Mouse (Mus musculus) neural tube, embryonic 15.5 days (tissue): Measurements from ENCODE around the gene Gm3045. TPM values are rescaled to one million over a fixed set of nuclear protein-coding genes. Genes with fewer than 3 reads are reported as not detected.

Source experiments
- ATAC-seq: fragments of 200-750 bp; cut with Nextera tagmentation; 2 replicates; pipeline ENCODE4 v1.8.0; 2017; ENCODE audit warnings: mild to moderate bottlenecking, moderate TSS enrichment, moderate library complexity; ENCODE audit not compliant: low FRiP score
- H3K27ac ChIP-seq: fragments of 300-500 bp; sonication (generic); replicated peaks from 2 replicates; pipeline ENCODE4 v1.5.1; 2015; ENCODE audit warnings: mild to moderate bottlenecking, inconsistent platforms
- H3K27me3 ChIP-seq: fragments of 300-500 bp; sonication (generic); replicated peaks from 2 replicates; pipeline ENCODE4 v1.6.1; 2015; ENCODE audit warnings: inconsistent platforms
- H3K36me3 ChIP-seq: fragments of 300-500 bp; sonication (generic); 2 replicates; pipeline ENCODE4 v1.6.1; 2015; ENCODE audit warnings: inconsistent platforms
- H3K4me1 ChIP-seq: fragments of 300-500 bp; sonication (generic); 2 replicates; pipeline ENCODE4 v1.6.1; 2015; ENCODE audit warnings: inconsistent platforms
- H3K4me2 ChIP-seq: fragments of 300-500 bp; sonication (generic); 2 replicates; pipeline ENCODE4 v1.6.1; 2015; ENCODE audit warnings: inconsistent platforms, mild to moderate bottlenecking, moderate library complexity
- H3K4me3 ChIP-seq: fragments of 300-500 bp; sonication (generic); replicated peaks from 2 replicates; pipeline ENCODE4 v1.5.1; 2015; ENCODE audit warnings: mild to moderate bottlenecking, inconsistent platforms
- H3K9ac ChIP-seq: fragments of 300-500 bp; sonication (generic); replicated peaks from 2 replicates; pipeline ENCODE4 v1.6.1; 2015; ENCODE audit warnings: mild to moderate bottlenecking, inconsistent platforms
- H3K9me3 ChIP-seq: fragments of 300-500 bp; sonication (generic); replicated peaks from 2 replicates; pipeline ENCODE4 v1.6.1; 2016; ENCODE audit warnings: inconsistent platforms
- WGBS: fragments of 180-500 bp; shearing (Covaris S2); methylation state at CpG from one replicate; pipeline ENCODE4 v1.1.7; 2015; ENCODE audit warnings: mixed read lengths; 5-methylcytosine and 5-hydroxymethylcytosine counted together
- polyA plus RNA-seq: library from polyadenylated mRNA; unstranded; fragments of >200 nt; fragmentation: Nextera tagmentation; extraction: Ambion mirVana; gene quantifications from 2 replicates; pipeline ENCODE4 v1.2.1, GENCODE M21; 2015

Gene Gm3045
- polyA plus RNA-seq, 1 experiment from 2014 or later, result not detected

DNA sequence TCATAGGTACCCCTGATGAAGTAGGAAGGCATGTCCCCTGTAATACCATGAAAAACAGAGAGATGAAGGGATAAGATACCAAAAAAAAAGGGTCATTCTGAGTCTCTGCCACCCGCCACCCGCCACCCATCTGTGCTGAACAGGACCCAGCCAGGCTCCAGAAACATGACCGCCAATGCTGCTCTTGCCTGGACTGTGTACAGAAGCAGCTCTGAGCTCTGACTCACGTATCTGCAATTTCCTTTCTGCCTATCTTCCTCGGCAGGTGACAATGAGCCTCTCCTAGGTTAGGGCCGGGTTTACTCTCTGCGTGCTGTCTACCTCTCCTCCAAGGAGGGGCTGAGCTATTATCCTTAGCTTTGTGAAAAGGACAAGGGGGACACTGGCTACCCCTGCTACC is 17.0 kb downstream of the Gm3045 start:
- no peak overlapping the region for H3K4me2 ChIP-seq
- H3K9ac ChIP-seq, result no peak overlapping the region
- H3K9me3 ChIP-seq, result no peaks in the 10 kb centered on the region
- no peak overlapping the region for H3K4me3 ChIP-seq
- ATAC-seq, result no peak
- WGBS, result 80% methylated on average over 7 of the region's 7 CpGs
- no peaks in the 10 kb centered on the region for H3K36me3 ChIP-seq
- H3K27ac ChIP-seq, result no peak overlapping the region
- H3K4me1 ChIP-seq, result peaks cover 8% of the 10 kb centered on the region
- peaks cover 26% of the 10 kb centered on the region for H3K27me3 ChIP-seq

DNA sequence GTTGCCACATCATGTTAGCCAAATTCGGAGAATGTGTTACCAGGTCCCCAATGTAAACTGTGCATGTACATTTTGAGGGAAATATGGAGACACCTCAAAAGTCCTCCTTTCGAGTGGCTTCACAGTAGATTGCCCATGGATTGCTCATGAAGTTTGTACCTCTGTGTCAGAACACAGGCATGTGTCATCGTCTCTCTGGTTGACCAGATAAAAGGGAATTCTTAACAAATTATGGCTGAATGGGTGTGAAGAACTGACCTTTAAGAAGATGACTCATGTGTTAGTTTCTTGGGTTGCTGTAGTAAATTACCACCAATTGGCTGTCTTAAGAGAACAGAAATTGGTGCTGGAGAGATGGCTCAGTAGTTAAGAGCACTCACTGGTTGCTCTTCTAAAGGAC is 17.7 kb downstream of the Gm3045 start:
- H3K9me3 ChIP-seq, result no peaks in the 10 kb centered on the region
- no peak overlapping the region for H3K4me3 ChIP-seq
- H3K4me2 ChIP-seq, result no peak overlapping the region
- ATAC-seq, result no peak
- peaks cover 19% of the 10 kb centered on the region for H3K27me3 ChIP-seq
- 89% methylated on average over 3 of the region's 3 CpGs for WGBS
- H3K36me3 ChIP-seq, result no peaks in the 10 kb centered on the region
- no peak overlapping the region for H3K9ac ChIP-seq
- peaks cover 4% of the 10 kb centered on the region; the same call in 1 of the 2 replicates for H3K4me1 ChIP-seq
- H3K27ac ChIP-seq, result no peak overlapping the region

DNA sequence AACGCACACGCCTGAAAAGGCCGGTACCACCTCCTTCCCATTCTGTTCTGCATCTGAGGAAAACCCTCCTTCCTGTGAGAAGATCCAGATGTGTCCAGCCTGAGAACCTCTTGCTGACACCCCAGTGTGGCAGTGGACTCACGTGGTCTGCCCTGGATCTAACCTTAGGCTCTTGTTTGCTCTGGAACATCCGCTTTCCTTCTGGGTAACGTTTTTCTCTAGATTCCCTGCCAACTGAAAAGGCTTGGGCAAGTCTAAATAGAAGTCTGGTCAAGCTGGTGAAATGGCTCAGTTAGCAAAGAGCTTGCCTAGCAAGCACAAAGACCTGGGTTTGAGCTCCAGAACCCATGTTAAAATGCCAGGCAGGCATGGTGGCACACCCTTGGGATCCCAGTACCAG is 18.6 kb downstream of the Gm3045 start:
- H3K9ac ChIP-seq, result no peak overlapping the region
- H3K27me3 ChIP-seq, result peaks cover 11% of the 10 kb centered on the region
- H3K9me3 ChIP-seq, result no peaks in the 10 kb centered on the region
- ATAC-seq, result no peak
- no peaks in the 10 kb centered on the region for H3K36me3 ChIP-seq
- no peak overlapping the region for H3K27ac ChIP-seq
- H3K4me2 ChIP-seq, result no peak overlapping the region
- H3K4me1 ChIP-seq, result peaks cover 12% of the 10 kb centered on the region
- WGBS, result 92% methylated on average over 6 of the region's 6 CpGs
- H3K4me3 ChIP-seq, result no peak overlapping the region

DNA sequence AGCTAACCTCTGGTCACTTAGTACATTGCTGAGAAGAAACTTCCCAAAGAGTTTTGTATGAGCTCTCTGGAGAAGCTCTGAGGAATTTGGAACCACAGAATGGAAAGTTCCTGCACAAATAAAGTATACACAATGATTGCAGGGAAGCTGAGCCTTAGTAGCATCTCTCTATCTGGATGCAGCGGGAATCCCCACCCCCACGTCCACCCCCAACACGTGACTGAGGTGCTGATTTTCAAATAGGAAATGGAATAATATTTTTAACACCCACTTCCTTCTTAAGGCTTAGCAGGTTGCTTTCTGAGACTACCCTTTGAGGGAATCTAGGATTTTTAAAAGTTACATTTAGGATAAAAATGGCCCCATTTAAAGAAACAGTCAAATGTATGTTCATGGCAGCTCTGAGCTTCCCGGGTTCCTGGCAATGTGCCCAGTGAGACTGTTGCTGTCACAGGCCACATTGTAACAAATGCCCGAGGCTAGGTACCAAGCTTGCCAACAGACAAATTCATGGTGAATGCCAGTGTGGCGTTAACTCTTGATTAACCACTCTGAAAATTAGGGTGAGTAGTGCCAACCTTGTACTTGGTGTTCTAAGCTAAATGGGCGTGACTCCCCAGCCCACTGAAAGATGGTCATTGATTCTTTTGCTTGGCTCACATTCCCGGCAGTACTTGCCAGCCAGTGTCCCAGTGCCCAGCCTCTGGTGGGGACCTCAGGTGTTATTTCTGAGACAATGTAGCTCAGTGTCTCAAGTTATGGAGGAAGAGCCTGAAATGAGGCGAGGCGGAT is 23.0 kb downstream of the Gm3045 start:
- WGBS, result 50% methylated on average over 10 of the region's 10 CpGs
- H3K27ac ChIP-seq, result 0 out of 2 replicates have a peak overlapping the region, but pooled peaks have one; percentile 7
- no peaks in the 10 kb centered on the region for H3K36me3 ChIP-seq
- H3K27me3 ChIP-seq, result no peaks in the 10 kb centered on the region
- H3K4me2 ChIP-seq, result no peak overlapping the region
- H3K9me3 ChIP-seq, result no peaks in the 10 kb centered on the region
- ATAC-seq, result no peak
- H3K4me1 ChIP-seq, result peaks cover 13% of the 10 kb centered on the region
- no peak overlapping the region for H3K9ac ChIP-seq
- H3K4me3 ChIP-seq, result no peak overlapping the region

DNA sequence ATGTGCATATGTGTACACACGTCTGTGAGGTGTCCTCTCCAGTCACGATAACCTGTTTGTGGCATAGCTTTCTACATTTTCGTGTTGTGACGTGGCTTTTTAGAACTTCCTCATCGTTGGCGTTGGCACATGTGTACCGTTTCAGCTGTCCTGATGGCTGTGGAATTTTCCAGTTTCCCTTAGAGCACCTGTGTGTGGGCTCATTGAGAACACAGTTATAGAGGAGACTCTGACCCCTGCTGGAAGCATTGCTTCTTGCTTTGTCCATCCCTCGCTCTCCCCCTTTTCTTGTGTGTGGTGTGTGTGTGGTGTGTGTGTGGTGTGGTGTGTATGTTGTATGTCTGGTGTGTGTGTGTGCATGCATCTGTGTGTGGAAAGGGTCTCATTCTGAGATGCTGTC is 23.6 kb downstream of the Gm3045 start:
- no peak; the same call in 1 of the 2 replicates for ATAC-seq

DNA sequence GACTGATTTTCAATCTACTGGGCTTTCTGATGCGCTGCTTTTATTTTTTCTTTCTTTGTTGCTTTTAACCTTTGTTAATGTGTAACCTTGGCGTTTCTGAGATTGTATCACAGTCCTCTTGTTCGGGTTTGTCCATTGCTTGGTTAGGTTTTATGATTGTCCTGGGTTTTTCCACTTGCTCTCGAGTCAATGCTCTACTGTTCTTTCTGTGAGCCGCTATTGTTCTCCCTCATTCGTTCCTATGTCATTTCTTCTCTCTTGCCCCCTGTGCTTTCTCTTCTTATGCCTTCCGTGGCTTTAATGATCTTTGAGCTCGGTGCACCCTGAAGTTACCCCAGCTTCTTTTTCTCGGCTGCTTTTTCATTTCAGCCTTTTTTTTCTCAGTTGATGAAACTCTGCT is 31.6 kb downstream of the Gm3045 start:
- Histone ChIP-seq H3K27me3 (no peaks in the 10 kb centered on the region), H3K9ac (no peak overlapping the region), H3K4me2 (peak overlapping the region; percentile 29), H3K27ac (no peak overlapping the region), H3K9me3 (no peaks in the 10 kb centered on the region), H3K4me1 (peaks cover 11% of the 10 kb centered on the region; the same call in 1 of the 2 replicates), H3K4me3 (no peak overlapping the region), H3K36me3 (no peaks in the 10 kb centered on the region)
- ATAC-seq, result no peak
- 13% methylated on average over 9 of the region's 9 CpGs for WGBS

More for the DNA sequence above, 23.6 kb downstream of the Gm3045 start:
- peaks cover 13% of the 10 kb centered on the region for H3K4me1 ChIP-seq
- H3K9me3 ChIP-seq, result no peaks in the 10 kb centered on the region
- H3K36me3 ChIP-seq, result no peaks in the 10 kb centered on the region
- 82% methylated on average over 8 of the region's 8 CpGs for WGBS
- H3K27ac ChIP-seq, result 0 out of 2 replicates have a peak overlapping the region, but pooled peaks have one; percentile 7
- H3K27me3 ChIP-seq, result no peaks in the 10 kb centered on the region
- H3K4me2 ChIP-seq, result no peak overlapping the region
- no peak overlapping the region for H3K4me3 ChIP-seq
- no peak overlapping the region for H3K9ac ChIP-seq

DNA sequence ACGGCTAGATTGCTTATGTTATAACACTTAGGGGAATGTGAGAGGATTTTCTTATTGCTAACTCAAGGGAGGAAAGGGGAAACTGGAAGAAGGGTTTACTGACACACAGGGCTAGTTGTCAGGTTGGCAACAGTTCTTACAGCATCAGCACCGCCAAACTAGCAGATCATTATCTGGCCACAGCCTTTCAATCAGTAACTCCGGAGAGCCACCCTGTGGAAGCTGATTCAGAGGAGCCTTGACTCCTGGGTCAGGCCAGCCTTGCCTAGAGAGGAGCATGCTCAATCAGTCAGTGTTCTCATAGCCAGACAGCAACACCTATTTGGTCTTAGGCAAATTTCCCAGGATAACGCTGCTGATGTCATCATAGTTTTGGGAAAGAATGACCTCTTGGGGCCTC is 35.1 kb downstream of the Gm3045 start:
- Histone ChIP-seq H3K4me3 (no peak overlapping the region), H3K9ac (no peak overlapping the region), H3K27ac (no peak overlapping the region), H3K36me3 (no peaks in the 10 kb centered on the region), H3K4me2 (no peak overlapping the region), H3K9me3 (0 out of 2 replicates have a peak, but pooled peaks cover 2% of the 10 kb centered on the region), H3K4me1 (peaks cover 11% of the 10 kb centered on the region; the same call in 1 of the 2 replicates), H3K27me3 (no peaks in the 10 kb centered on the region)
- no peak for ATAC-seq
- WGBS, result 80% methylated on average over 4 of the region's 4 CpGs

DNA sequence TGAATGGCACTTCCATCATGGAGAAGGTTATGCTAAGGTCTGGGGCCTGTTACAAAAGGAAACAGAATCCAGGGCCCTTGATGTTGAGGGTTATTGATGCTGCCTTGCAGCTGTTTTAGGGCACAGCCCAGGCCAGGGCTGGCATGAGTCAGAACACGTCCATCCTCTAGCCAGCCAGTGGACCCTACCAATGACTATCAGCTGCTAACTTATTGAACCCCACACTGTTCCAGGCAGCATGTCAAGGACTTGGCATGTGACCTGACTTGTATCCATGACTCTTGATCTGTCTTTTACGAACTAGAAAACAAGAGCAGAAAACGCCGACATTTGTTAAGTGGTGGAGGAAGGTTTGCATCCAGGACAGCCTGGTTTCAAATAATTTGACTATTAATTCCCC is 36.4 kb downstream of the Gm3045 start:
- no peak for ATAC-seq
- Histone ChIP-seq H3K9ac (no peak overlapping the region), H3K27me3 (no peaks in the 10 kb centered on the region), H3K36me3 (no peaks in the 10 kb centered on the region), H3K4me1 (peaks cover 6% of the 10 kb centered on the region; the same call in 1 of the 2 replicates), H3K4me2 (no peak overlapping the region), H3K4me3 (no peak overlapping the region), H3K27ac (no peak overlapping the region), H3K9me3 (0 out of 2 replicates have a peak, but pooled peaks cover 3% of the 10 kb centered on the region)
- WGBS, result 83% methylated on average over 4 of the region's 4 CpGs

DNA sequence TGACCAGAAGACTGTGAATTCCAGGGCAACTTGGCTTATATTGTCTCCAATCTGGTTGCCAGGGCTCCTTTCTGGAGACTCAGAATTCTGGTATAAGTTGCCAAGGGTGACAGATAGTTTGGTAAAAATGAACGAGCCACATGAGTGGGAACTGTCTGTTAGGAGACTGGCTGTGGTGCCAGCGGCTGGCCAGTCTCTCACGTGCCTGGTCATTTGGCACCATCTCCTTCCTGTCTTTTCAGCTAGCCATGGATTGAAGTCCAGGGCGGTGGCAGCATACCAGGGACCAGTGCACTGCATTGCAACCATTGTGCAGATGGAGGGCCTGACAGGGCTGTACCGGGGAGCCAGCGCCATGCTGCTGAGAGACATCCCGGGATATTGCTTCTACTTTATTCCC is 36.9 kb downstream of the Gm3045 start:
- Histone ChIP-seq H3K4me1 (peaks cover 1% of the 10 kb centered on the region; the same call in 1 of the 2 replicates), H3K4me3 (no peak overlapping the region), H3K27ac (no peak overlapping the region), H3K27me3 (no peaks in the 10 kb centered on the region), H3K4me2 (no peak overlapping the region), H3K9me3 (0 out of 2 replicates have a peak, but pooled peaks cover 3% of the 10 kb centered on the region), H3K9ac (no peak overlapping the region; the same call in 1 of the 2 replicates), H3K36me3 (no peaks in the 10 kb centered on the region)
- ATAC-seq, result peak; percentile 66
- WGBS, result 76% methylated on average over 7 of the region's 7 CpGs

DNA sequence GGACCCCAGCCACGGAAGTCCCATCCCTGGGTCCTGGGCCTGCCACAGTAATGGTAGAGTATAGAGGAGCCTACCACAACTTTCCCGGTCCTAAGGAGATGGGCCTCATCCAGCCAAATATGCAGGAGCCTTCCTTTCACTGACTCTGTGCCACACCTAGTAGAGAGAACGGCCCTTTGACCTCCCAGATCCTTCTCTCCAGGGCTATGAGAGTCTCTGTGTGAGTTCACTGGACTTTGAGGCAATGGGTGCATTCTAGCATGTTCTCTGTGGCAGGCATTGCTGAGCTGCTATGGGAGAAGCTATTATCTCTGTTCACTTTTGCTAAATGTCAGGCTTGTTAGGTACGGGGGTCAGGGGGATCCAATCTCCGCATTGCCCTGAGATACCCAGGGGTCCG is 37.4 kb downstream of the Gm3045 start:
- H3K27me3 ChIP-seq, result no peaks in the 10 kb centered on the region
- H3K27ac ChIP-seq, result no peak overlapping the region
- H3K4me2 ChIP-seq, result no peak overlapping the region
- no peak for ATAC-seq
- 0 out of 2 replicates have a peak, but pooled peaks cover 3% of the 10 kb centered on the region for H3K9me3 ChIP-seq
- H3K9ac ChIP-seq, result no peak overlapping the region; the same call in 1 of the 2 replicates
- no peak overlapping the region for H3K4me3 ChIP-seq
- H3K4me1 ChIP-seq, result no peaks in the 10 kb centered on the region; the same call in 1 of the 2 replicates
- H3K36me3 ChIP-seq, result no peaks in the 10 kb centered on the region
- 70% methylated on average over 6 of the region's 6 CpGs for WGBS

DNA sequence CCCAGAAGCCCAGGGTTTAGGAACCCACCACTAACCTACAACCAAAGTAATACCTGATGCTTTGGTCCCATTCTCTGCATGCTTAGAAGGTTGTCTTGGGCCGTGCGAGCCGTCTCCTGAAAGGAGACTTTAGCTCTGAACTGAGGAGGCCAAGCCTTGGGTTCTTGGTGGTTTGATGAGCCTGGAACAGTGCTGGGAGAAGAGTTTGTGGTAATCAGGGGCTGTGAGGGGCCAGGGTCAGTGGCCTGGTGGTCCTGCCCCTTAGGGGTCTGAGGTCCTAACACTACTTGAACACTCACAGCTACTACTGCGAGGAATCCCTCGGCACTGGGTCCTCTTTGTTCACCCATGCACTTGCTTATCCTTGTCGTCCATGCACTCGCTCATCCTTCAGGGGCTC is 41.4 kb downstream of the Gm3045 start:
- H3K9me3 ChIP-seq, result 0 out of 2 replicates have a peak, but pooled peaks cover 3% of the 10 kb centered on the region
- H3K4me1 ChIP-seq, result peaks cover 10% of the 10 kb centered on the region
- ATAC-seq, result no peak
- H3K27me3 ChIP-seq, result no peaks in the 10 kb centered on the region
- no peaks in the 10 kb centered on the region for H3K36me3 ChIP-seq
- no peak overlapping the region for H3K27ac ChIP-seq
- no peak overlapping the region for H3K9ac ChIP-seq
- no peak overlapping the region for H3K4me3 ChIP-seq
- H3K4me2 ChIP-seq, result no peak overlapping the region
- 96% methylated on average over 7 of the region's 7 CpGs for WGBS

DNA sequence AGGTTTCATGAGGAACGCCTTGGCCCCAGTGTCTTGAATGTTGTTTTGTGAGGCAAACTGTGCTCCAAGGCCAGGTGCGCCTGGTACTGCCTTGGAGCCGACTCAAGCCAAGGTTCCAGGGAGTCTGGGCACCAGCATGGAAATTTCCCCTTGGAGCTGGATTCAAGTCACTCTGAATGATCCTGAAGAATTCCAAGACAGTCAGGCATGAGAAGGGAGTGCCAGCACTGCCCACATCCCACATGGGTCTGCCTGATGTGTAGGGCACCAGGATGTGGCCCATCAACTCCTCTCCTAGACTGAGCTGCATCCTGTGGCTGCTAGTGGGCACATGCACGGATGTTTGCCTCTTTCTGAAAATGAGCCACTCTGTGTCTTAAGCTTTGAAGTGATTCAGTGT is 42.1 kb downstream of the Gm3045 start:
- Histone ChIP-seq H3K9ac (no peak overlapping the region), H3K4me3 (no peak overlapping the region), H3K4me2 (no peak overlapping the region), H3K36me3 (no peaks in the 10 kb centered on the region), H3K27me3 (no peaks in the 10 kb centered on the region), H3K9me3 (0 out of 2 replicates have a peak, but pooled peaks cover 3% of the 10 kb centered on the region), H3K27ac (no peak overlapping the region), H3K4me1 (peaks cover 10% of the 10 kb centered on the region)
- WGBS, result 97% methylated on average over 4 of the region's 4 CpGs
- no peak for ATAC-seq
